Mouse (Mus musculus) c-Kit-negative CD71-positive TER-119-positive erythroid progenitor cells, embryonic 14.5 days (primary cell): ENCODE results near the gene Spata16.

Source experiments
- DNase-seq: peaks from one replicate; pipeline ENCODE4 v3.0.0-alpha.2; 2013; ENCODE audit warnings: low read depth, low spot score

Spata16 gene

DNA sequence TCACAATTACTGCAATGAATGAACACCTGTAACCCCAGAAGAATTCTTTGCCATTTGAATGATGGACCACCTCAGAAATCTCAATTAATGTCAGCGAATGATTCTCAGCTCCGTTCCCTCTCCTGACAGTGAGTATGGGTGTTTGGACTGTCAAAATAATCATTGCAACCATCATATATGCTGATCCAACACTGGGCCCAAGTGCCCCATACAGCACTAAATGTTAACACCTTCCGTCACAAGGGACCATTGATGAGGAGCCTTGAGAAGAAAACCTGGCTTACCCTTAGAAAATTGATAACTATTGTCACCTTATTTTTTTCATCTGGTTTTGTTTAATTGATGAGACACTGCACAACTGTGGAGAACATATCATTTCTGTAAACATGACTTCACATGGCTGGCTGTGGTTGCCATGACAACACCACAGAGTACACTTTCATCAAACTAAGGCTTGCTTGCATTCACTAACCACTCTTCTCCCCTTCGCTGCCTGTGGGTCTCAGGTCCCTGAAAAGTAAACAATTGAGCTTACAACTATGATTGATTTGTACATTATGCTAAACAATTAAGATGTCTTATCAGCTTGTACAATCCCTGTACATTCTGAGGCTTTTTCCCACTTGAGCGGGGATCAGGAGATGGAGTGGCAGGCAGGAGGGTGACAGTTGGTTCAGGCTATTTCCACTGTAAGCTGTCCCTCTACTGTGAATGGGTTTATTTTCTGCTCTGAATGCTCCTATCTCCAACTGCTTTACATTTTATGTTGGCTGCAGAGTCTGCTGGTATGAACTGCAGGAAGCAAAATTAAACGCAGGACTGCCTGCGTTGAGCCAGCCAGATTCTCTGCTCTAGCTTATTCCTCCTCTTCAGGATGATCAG, 189.8 kb downstream of the Spata16 start:
- DNase-seq: no peak

DNA sequence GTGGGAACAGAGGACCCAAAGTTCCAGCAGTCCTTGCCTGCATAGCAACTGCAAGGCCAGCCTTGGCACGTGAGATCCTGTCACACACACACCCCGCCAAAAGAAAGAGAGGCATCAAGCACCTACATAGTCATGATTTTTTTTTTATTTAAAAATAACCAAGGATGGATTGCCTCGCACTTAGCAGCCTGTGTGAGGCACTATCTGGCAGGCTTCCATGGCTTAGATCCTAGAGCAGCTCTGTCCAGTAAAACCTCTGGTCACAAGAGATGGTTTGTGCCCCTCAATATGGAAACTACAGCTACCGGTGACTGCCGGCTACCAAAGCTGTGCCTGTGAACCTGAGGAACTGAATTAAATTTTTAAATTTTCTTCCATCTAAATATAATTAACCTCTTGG, 195.5 kb downstream of the Spata16 start:
- no peak for DNase-seq

DNA sequence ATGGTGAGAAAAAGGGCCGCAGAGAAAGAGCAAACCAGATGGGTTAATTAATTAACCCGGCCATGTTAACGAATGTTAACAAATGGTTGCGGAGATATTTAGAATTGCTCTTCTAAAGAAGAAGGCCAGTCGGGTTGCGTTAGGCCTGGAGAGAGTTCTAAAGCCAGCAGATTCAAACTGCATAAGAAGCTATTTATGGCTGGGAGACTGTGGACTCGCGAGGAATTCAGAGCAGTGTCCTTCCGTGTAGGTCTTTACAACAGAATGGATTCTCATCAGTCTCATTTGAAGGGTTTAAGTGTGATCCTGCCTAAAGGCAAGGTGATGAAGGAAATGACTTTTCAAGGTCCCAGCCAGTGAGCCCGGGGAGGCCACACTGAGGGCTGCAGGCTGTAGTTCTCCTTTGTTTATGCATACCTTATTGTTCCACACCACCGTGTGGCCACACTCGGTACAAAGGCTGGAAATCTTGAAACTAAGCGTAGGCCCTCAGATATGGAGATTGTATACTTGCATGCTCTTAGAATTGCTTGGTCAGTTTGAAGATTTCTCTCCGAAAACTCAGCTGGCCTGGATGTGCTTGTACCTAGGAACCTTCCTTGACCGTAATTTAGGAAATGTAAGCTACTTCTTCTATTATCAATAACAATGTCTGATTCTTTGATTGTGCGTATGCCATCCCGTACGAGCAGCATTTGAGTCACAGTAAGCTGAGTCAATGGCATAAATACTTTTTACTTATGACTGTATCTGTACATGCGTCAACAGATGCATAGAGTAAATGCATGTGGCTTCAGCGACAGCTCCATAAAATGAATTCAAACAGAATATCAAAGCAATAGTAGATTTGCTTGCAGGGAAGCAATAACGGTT, 197.0 kb downstream of the Spata16 start:
- no peak for DNase-seq

DNA sequence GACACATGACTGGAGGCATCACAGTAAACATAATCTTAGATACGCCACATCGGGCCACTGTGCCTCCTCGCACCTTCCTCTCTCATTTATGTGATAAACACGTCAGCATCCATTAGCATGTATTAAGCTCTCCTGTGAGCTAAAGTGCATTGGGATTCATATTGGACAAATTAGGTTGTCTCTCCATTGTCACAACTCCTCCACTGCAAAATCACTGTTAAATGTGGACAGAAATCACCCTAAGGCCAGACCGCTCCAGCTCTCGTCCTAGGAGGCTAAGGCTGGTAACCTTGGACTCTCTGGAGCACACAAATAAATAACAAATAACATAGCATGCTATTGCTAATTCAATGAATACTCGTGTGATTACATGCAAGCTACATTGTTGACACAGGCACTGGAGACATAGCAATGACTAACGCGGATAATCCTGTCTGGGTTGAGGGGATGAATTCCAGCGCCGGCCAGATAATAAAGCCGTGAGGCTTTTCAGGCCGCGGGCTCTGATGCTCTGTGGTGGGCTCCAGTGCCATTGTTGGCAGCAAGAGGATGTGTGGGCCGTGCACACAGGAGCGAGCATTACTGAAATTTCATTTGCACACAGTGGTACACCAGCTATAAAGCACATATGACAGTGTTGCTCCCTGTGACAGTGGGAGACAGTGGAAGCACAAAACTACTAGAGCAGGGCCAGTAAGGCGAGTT, 197.8 kb downstream of the Spata16 start:
- no peak for DNase-seq

DNA sequence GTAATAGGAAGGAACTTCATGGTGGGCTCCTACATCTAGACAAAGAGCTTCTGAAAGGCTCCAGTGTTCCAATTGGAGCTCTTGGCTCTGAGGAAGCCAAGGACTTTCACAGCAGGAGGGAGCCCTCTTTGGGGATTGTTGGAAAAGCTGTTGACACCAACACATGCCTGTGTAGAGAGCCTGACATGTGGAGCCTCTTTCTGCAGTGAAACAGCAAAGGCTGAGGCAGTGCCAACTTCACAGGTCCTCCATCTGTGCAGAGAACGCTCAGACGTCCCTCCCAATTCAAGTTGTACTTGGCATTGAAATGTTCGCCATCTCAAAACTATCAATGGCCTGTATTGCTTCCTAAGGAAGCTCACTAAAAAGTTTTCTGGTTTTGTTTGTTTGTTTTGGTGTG, 207.6 kb downstream of the Spata16 start:
- DNase-seq: no peak

DNA sequence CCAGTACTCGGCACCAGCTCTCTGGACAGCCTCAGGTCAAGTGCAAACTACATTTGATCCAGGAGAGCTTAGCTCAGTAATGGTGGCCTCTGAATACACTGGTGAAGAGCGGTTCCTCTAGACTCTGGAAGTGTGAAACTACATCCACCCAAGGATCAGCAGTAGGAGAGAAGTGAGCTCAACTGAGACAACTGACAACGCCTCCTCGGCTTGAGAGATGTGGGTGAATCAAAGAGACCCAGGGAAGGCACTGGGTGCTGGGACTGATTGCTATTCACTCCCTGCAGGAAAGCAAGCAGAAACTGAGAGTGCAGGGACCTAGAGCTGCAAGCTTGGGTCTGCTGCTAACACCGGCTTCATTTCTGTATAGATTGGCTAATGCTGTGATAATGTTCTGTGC, 210.5 kb downstream of the Spata16 start:
- DNase-seq: no peak

DNA sequence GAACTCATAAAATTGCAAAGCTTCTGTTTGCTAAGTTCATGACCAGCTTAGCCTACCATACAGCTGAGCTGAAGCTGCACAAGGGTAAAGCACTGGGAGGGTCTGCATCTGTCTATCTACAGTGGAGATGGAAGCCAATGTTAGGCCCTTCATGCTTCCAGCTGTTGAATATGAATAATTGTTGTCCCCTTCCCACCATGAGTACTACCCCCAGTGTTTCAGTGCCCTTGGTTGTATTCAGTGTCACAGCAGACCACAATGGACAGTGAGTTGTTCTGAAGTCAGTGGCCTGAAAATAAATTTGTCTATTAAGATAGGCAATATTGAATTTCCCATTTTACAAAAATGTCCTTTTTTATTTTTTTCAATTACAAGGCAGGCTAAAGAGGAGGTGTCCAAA, 212.8 kb downstream of the Spata16 start:
- DNase-seq: no peak

DNA sequence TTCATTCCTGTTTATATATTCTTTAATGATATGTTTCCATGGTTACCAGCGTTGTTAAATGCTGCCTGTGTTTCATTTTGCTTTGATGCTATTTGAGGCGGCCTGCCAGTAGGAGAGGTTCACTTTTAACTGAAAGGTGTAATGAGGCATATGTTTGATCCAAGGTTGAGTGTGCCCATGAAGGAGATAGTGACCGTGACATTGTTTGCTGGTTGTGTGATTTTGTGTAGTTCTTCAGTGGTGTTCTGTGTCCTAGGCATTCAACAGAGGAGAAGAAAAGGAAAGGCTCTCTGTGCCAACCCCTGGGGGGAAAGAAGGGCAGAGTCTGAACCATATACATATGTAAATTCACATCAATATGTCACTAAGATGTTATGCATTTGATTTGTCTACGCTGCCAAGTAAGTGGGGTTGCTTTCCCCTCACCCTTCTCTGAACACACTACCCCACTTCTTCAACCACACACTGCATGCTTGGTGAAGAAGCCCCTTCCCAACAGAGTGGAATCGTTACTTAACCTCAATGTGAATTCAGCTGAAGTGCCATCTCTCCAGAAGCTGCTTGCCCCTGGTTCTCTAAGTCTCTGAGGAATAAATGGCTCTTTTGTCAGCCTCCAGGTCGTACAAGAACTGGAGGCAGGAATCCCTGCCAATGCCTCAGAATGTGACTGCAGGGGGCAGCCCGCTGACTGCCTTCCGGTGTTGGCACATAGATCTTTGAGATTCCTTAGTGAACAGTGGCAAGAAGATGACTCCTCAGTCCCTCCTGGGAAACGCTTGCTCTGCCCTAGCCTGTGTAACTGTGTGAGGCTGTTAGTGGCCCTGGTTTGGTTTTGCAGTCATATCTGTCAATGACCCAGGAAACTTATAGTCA, 213.5 kb downstream of the Spata16 start:
- DNase-seq: no peak

DNA sequence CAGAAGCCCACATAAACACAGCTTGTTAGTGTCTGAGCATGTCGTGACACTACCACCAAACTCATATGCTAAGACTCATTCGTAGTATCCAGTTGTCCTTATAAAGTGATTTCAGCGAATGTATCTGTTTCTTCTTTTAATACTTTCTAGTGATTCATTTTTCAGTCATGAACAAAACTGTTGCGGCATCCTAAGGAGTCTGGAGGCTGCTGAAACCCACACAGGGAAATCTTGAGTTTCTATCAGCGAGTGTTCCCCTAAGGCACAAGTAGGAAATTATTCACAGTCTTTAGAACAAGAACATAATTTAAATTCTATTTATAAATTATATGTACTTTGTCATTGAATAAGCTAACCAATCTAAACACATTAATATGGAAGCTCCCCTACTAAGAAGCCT, 216.1 kb downstream of the Spata16 start:
- no peak for DNase-seq

DNA sequence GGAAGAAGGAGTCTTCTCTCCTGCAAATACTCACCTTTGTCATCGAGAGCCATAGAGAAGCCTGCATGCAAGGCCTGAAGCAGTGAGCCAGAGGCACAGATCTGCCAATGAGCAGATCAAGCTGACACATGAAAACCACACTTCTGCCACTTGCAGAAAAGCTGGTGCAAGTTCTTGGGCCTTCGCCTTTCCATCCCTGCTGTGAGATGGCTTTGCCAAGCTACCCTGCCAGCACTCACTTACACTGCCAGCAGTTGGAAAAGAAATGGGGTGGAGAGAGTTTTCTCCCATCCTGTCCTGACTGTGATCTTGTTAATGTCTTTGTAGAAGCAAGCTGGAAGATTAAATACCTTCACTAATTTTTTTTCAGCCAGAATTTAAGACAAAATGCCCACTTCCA, 237.3 kb downstream of the Spata16 start:
- no peak for DNase-seq

DNA sequence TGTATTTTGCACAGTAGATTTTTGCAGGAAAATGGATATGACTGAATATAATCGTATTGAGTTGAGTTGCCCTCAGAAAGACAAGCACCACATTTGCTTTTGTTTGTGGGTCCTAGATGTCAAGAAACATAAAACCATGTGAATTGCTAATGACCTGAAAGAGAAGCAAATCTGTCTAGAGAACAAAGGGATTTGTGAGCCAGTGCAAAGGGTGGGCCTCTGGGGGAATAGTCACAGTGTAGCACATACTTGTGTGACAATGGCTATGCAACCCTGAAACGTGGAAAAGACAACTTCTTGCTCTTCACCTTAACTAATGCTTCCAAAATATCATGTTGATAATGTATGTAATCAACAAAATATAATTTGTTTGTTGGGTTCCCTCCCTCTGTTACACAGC, 239.9 kb downstream of the Spata16 start:
- DNase-seq: no peak

DNA sequence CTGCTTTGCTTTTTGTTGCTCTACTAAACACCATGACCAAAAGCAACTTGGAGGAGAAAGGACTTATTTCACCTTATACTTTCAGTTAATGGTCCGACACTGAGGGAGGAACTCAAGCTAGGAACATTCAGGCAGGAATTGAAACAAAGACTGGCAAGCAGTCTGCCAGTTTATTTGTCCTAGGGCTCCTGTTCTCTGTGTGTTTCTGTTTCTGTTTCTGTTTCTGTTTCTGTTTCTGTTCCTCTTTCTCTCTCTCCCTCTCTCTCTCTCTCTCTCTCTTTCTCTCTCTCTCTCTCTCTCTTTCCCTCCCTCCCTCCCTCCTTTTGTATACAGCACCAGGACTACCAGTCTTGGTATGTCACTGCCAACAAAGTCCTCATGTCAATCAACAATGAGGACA, 279.2 kb downstream of the Spata16 start:
- DNase-seq: no peak

DNA sequence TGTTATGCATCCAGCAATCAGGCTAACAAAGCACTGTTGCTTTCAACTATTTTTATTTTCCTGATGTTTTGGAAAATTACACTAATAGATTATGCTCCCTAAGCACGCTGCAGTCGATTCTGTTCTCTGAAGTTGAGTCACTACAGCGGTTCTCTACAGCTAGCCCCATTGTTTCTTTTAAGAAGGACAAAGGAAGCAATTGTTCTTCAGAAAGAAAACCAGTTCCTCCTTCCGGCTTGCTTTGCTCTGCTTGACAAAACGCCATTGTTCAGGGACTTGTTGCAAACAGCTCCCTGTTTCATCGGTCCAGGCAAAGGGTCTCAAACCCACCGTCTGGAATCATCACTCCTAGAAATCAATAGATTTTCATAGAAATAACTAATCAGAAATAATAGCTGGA, 283.6 kb downstream of the Spata16 start:
- DNase-seq: no peak

DNA sequence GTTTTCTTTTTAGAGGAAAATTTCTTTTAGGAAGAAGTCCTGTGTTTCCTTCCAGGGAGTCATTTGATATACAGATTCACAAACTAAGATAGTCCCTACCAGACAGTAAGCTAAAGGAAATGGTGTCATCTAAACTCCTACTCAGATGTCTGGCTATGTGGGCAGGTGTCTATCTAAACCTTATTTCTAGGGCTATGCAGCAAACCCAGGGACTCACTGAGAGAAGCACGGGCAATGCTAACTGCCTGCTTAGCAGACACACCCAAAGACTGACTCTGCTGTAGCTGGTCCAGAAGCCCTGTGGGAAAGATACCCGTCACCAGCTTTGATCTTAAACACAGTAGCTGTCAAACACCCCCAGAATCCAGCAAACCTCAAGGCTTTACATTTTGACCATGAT, 284.2 kb downstream of the Spata16 start:
- DNase-seq: no peak

DNA sequence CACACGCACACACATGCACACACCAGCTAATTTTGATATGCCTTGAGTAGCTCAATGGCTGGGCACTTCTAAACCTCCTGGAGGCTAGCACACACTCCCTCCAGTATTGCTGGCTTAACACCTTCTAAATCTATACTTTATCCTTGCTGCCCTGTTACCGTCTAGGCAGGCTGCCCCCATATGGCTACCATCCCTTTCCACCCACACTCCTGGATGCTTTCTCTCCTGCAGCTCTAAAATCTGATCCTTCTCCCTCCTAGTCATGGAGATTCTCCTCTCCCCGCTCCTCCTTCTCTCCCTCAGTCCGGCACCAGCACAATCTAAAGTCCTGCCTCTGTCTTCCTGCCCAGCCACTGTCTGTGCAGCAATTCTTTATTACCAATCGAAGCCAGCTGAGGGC, 286.0 kb downstream of the Spata16 start:
- no peak for DNase-seq

DNA sequence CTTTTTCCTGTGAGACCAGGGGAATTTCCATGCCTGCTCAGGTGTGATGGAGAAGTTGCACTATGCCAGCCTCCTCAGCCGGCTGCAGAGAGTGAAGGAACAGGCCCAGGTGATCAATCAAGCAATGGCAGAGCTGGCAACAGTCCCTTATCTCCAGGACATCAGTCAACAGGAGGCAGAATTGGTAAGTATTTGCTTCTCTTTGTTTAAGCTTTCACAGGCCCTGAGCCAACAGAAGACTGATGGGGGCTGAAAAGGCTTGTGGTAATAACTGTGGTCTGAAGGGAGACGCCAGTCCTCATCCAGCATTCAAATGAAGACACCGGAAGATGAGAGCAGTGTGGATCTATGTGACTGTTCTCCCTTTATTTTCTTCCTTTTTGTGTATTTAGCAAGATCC, 286.8 kb downstream of the Spata16 start:
- no peak for DNase-seq

DNA sequence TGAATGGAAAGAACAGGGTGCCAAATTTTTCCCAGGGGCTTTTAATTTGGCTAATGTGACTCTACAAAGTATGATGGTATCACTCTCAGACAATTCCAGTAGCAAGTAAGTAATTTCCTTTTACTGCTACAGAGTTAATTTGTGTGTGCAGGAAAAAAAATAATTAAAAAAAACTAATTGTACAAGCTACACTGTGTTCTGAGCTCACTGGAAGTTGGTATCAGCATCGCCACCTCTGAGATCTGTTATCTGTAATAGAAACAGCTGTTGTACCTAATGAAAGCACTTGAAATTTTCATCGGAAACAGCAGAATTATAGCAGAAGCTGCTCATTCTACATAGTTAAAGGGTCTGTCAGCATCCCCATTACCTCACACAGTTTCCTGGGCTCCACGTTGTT, 295.7 kb downstream of the Spata16 start:
- DNase-seq: no peak

DNA sequence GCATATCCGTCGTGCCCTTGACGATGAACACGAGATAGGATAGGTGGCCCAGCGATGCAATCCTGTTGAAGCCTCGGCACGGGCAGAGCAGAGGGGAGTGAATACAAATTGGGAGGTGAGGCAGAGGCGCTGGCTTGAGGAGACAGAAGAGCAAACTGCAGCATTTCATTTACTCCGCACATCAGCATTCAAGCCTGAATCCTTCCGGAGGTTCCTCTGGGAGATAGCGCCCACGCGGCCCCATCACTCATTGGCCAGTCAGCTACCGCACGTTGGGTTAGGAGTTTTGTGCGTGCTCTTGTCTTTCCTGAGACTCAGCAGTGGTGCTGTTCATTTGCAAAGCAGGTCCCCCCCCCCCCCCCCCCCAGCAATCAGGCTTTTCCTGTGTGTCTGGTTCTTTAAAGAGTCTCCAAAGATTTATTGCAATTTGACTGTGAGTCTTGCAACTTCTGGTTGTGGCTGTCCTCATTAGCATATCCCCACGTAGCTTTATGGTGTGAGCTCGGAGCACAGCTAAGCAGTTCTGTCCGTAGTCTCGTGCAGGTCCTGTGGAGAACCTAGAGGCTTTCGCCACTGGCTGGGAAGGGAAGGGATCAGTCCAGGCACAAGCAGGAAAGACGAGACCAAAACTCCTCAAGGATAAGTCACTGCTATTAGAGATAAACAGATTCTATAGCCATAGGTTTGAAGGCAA, 299.6 kb downstream of the Spata16 start:
- DNase-seq: no peak

DNA sequence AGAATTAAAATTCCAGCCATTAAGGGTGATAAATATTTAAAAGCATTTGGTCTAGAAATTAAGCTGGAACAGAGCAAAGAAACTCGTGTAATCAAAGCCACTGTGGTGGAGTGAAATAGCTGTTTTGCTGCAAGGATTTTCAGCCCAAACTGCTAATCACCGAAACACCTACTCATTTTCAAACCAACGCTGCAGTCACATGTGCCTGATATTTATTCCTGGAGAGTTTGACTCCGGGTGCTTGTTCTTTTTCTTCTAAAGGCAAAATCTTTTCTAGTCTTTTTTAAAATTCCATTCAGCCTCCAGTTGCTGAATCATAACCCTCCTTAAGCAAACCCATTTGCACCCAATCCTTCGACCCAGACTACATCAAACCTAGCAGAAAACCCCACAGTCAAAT, 329.4 kb downstream of the Spata16 start:
- no peak for DNase-seq

DNA sequence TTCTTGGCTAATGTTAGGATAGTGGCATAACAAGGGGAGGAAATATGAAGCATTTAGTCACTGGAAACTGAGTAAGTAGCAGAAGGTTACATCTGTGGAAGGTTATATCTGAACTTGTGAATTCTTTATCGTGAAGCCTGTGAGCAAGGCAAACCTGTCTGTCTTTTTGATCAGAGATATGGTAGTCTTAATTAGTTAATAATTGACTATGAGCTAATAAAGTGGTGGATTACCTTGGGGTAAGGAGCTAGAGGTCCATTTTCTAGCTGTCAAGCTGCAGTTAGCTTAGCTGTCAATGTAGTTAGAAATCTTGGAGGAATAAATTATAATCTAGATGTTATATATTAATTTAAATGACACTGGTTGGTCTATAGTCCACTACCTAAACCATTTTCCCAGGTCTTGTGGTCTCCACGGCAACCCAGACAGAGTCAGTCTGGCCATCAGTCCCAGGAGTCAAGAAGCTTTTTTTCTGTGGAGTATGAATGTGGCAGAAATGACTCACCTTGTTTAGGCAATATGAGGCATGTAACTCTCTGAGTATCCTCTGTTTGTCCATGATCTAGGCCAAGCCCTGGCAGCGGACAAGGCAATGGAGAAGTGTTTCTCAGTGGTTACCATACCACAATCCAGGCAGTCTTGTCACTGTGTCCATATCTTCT, 331.6 kb downstream of the Spata16 start:
- no peak for DNase-seq
